Mouse (Mus musculus): ENCODE measurements at regions not wholly inside any gene's neighbourhood (a gene's known extent, or its start where the extent isn't known, plus 50 kb on each side); places are given as distances from the start of the nearest gene placed in this dataset.

- H3K4me2 ChIP-seq (replicated peaks; ENCODE audit: low read depth), result no peak overlapping the region
- no peak for TF ChIP-seq CTCF (IDR thresholded peaks at IDR 0.05; ENCODE audit: low read depth)
- H3K4me3 ChIP-seq (ENCODE audit: low read depth, low read length), result no peak overlapping the region
- no peak for ATAC-seq
- no peaks in the 10 kb centered on the region for H3K27me3 ChIP-seq (replicated peaks; ENCODE audit: control insufficient read depth, insufficient read depth, low read length)
- no peak overlapping the region for H3K9ac ChIP-seq (ENCODE audit: low read depth, low read length)
- H3K27ac ChIP-seq (ENCODE audit: low read depth, low read length), result no peak overlapping the region
- 70% methylated on average over 2 of the region's 2 CpGs for WGBS
- H3K36me3 ChIP-seq (ENCODE audit: control insufficient read depth, insufficient read depth), result no peaks in the 10 kb centered on the region
- H3K4me1 ChIP-seq (replicated peaks; ENCODE audit: control insufficient read depth, insufficient read depth, low read length), result no peaks in the 10 kb centered on the region
- H3K9me3 ChIP-seq (ENCODE audit: control insufficient read depth), result no peaks in the 10 kb centered on the region
Observed at GRCm38 (mm10) chr2:50445963-50446485, 149.4 kb upstream of the Mmadhc start.

- Histone ChIP-seq H3K4me2 (replicated peaks; ENCODE audit: low read depth) (no peak overlapping the region), H3K36me3 (ENCODE audit: control insufficient read depth, insufficient read depth) (no peaks in the 10 kb centered on the region), H3K9ac (ENCODE audit: low read depth, low read length) (no peak overlapping the region), H3K9me3 (ENCODE audit: control insufficient read depth) (no peaks in the 10 kb centered on the region), H3K4me1 (replicated peaks; ENCODE audit: control insufficient read depth, insufficient read depth, low read length) (no peaks in the 10 kb centered on the region), H3K27me3 (replicated peaks; ENCODE audit: control insufficient read depth, insufficient read depth, low read length) (no peaks in the 10 kb centered on the region), H3K27ac (ENCODE audit: low read depth, low read length) (no peak overlapping the region), H3K4me3 (ENCODE audit: low read depth, low read length) (no peak overlapping the region)
- no peak for TF ChIP-seq CTCF (IDR thresholded peaks at IDR 0.05; ENCODE audit: low read depth)
- ATAC-seq, result no peak
Observed at GRCm38 (mm10) chr2:50440333-50440732, 143.7 kb upstream of the Mmadhc start.

- no peak for TF ChIP-seq CTCF (IDR thresholded peaks at IDR 0.05; ENCODE audit: low read depth)
- 81% methylated on average over 4 of the region's 4 CpGs for WGBS
- H3K36me3 ChIP-seq (ENCODE audit: control insufficient read depth, insufficient read depth), result no peaks in the 10 kb centered on the region
- H3K4me1 ChIP-seq (replicated peaks; ENCODE audit: control insufficient read depth, insufficient read depth, low read length), result no peaks in the 10 kb centered on the region
- H3K9me3 ChIP-seq (ENCODE audit: control insufficient read depth), result no peaks in the 10 kb centered on the region
- H3K27ac ChIP-seq (ENCODE audit: low read depth, low read length), result no peak overlapping the region
- H3K27me3 ChIP-seq (replicated peaks; ENCODE audit: control insufficient read depth, insufficient read depth, low read length), result no peaks in the 10 kb centered on the region
- no peak overlapping the region for H3K4me3 ChIP-seq (ENCODE audit: low read depth, low read length)
- no peak overlapping the region for H3K4me2 ChIP-seq (replicated peaks; ENCODE audit: low read depth)
- no peak overlapping the region for H3K9ac ChIP-seq (ENCODE audit: low read depth, low read length)
- ATAC-seq, result no peak
Observed at GRCm38 (mm10) chr2:50433166-50433565, 136.6 kb upstream of the Mmadhc start.

- ATAC-seq, result no peak
- 73% methylated on average over 3 of the region's 3 CpGs for WGBS
- no peak overlapping the region for H3K4me3 ChIP-seq (ENCODE audit: low read depth, low read length)
- 0 out of 2 replicates have a peak, but pooled peaks cover 3% of the 10 kb centered on the region for H3K4me1 ChIP-seq (replicated peaks; ENCODE audit: control insufficient read depth, insufficient read depth, low read length)
- no peak overlapping the region for H3K27ac ChIP-seq (ENCODE audit: low read depth, low read length)
- no peaks in the 10 kb centered on the region for H3K36me3 ChIP-seq (ENCODE audit: control insufficient read depth, insufficient read depth)
- no peak for TF ChIP-seq CTCF (IDR thresholded peaks at IDR 0.05; ENCODE audit: low read depth)
- H3K9ac ChIP-seq (ENCODE audit: low read depth, low read length), result no peak overlapping the region
- H3K9me3 ChIP-seq (ENCODE audit: control insufficient read depth), result no peaks in the 10 kb centered on the region
- H3K4me2 ChIP-seq (replicated peaks; ENCODE audit: low read depth), result no peak overlapping the region
- H3K27me3 ChIP-seq (replicated peaks; ENCODE audit: control insufficient read depth, insufficient read depth, low read length), result no peaks in the 10 kb centered on the region
Observed at GRCm38 (mm10) chr2:50425151-50425550, 128.6 kb upstream of the Mmadhc start.

- Histone ChIP-seq H3K27me3 (replicated peaks; ENCODE audit: control insufficient read depth, insufficient read depth, low read length) (no peaks in the 10 kb centered on the region), H3K36me3 (ENCODE audit: control insufficient read depth, insufficient read depth) (no peaks in the 10 kb centered on the region), H3K4me2 (replicated peaks; ENCODE audit: low read depth) (no peak overlapping the region), H3K4me3 (ENCODE audit: low read depth, low read length) (no peak overlapping the region), H3K4me1 (replicated peaks; ENCODE audit: control insufficient read depth, insufficient read depth, low read length) (0 out of 2 replicates have a peak, but pooled peaks cover 2% of the 10 kb centered on the region), H3K9ac (ENCODE audit: low read depth, low read length) (no peak overlapping the region), H3K27ac (ENCODE audit: low read depth, low read length) (no peak overlapping the region), H3K9me3 (ENCODE audit: control insufficient read depth) (no peaks in the 10 kb centered on the region)
- TF ChIP-seq CTCF (IDR thresholded peaks at IDR 0.05; ENCODE audit: low read depth), result no peak
- 25% methylated on average over 3 of the region's 3 CpGs for WGBS
- no peak for ATAC-seq
Observed at GRCm38 (mm10) chr2:50419648-50420047, 123.0 kb upstream of the Mmadhc start.

GRCm38 (mm10) chr2:50417643-50418042 is 121.0 kb upstream of the Mmadhc start:
- Histone ChIP-seq H3K4me3 (ENCODE audit: low read depth, low read length) (no peak overlapping the region), H3K9ac (ENCODE audit: low read depth, low read length) (no peak overlapping the region), H3K27me3 (replicated peaks; ENCODE audit: control insufficient read depth, insufficient read depth, low read length) (no peaks in the 10 kb centered on the region), H3K4me1 (replicated peaks; ENCODE audit: control insufficient read depth, insufficient read depth, low read length) (no peaks in the 10 kb centered on the region), H3K27ac (ENCODE audit: low read depth, low read length) (no peak overlapping the region), H3K9me3 (ENCODE audit: control insufficient read depth) (no peaks in the 10 kb centered on the region), H3K36me3 (ENCODE audit: control insufficient read depth, insufficient read depth) (no peaks in the 10 kb centered on the region), H3K4me2 (replicated peaks; ENCODE audit: low read depth) (no peak overlapping the region)
- ATAC-seq, result no peak
- no peak for TF ChIP-seq CTCF (IDR thresholded peaks at IDR 0.05; ENCODE audit: low read depth)
- 76% methylated on average over 5 of the region's 5 CpGs for WGBS

GRCm38 (mm10) chr2:50417135-50417534 is 120.5 kb upstream of the Mmadhc start:
- no peak overlapping the region for H3K4me2 ChIP-seq (replicated peaks; ENCODE audit: low read depth)
- 95% methylated on average over 5 of the region's 5 CpGs for WGBS
- no peak for TF ChIP-seq CTCF (IDR thresholded peaks at IDR 0.05; ENCODE audit: low read depth)
- no peak overlapping the region for H3K9ac ChIP-seq (ENCODE audit: low read depth, low read length)
- H3K4me3 ChIP-seq (ENCODE audit: low read depth, low read length), result no peak overlapping the region
- no peak overlapping the region for H3K27ac ChIP-seq (ENCODE audit: low read depth, low read length)
- no peak for ATAC-seq
- H3K36me3 ChIP-seq (ENCODE audit: control insufficient read depth, insufficient read depth), result no peaks in the 10 kb centered on the region
- H3K4me1 ChIP-seq (replicated peaks; ENCODE audit: control insufficient read depth, insufficient read depth, low read length), result no peaks in the 10 kb centered on the region
- H3K9me3 ChIP-seq (ENCODE audit: control insufficient read depth), result no peaks in the 10 kb centered on the region
- H3K27me3 ChIP-seq (replicated peaks; ENCODE audit: control insufficient read depth, insufficient read depth, low read length), result no peaks in the 10 kb centered on the region
